Mouse (Mus musculus) ES-Bruce4 (cell line): ENCODE data around the gene Spsb2.

Source experiments
- EP300 ChIP-seq: IDR thresholded peaks from 2 replicates; pipeline ENCODE4 v1.6.1; 2011; ENCODE audit warnings: low read depth, low read length; ENCODE audit not compliant: insufficient read depth
- POLR2A ChIP-seq: IDR thresholded peaks from one replicate; pipeline ENCODE4 v1.8.1; 2011; ENCODE audit warnings: low read length; ENCODE audit not compliant: insufficient read depth

GRCm38 (mm10) chr6:124782436-124782835 is 26.0 kb upstream of the Spsb2 start:
- no peak for TF ChIP-seq EP300
- TF ChIP-seq POLR2A = peak; percentile 23
